Mouse (Mus musculus) CH12.LX (cell line): ENCODE results near the gene Plxdc1. TPM values are rescaled to one million over a fixed set of nuclear protein-coding genes. Genes with fewer than 3 reads are reported as not detected.

Experiments
- DNase-seq: peaks from one replicate; pipeline ENCODE4 v3.0.0-alpha.2; 2013; ENCODE audit errors: extremely low read depth
- H3K27ac ChIP-seq: 2 replicates; pipeline ENCODE4 v1.5.1; 2012; ENCODE audit warnings: low read depth, mild to moderate bottlenecking, control low read depth, moderate library complexity; ENCODE audit not compliant: insufficient read depth
- H3K27me3 ChIP-seq: replicated peaks from 2 replicates; pipeline ENCODE3; 2012; ENCODE audit warnings: inconsistent platforms
- H3K36me3 ChIP-seq, 2 experiments: replicated peaks in 1 of 2; 2 replicates each; pipeline versions ENCODE3 to v1.6.1; 2012; ENCODE audit warnings: inconsistent platforms in 1 of 2, low read length in 1 of 2, mild to moderate bottlenecking in 1 of 2, mixed read lengths in 1 of 2, moderate library complexity in 1 of 2; ENCODE audit not compliant: control insufficient read depth in 1 of 2, insufficient read depth in 1 of 2
- H3K4me1 ChIP-seq, 2 experiments: 2 replicates each; pipeline ENCODE4 v1.6.1; 2012; ENCODE audit warnings: inconsistent platforms in 1 of 2, moderate library complexity in 1 of 2; ENCODE audit not compliant: insufficient read depth in 2 of 2, control insufficient read depth in 1 of 2
- H3K4me2 ChIP-seq: 2 replicates; pipeline ENCODE4 v1.6.1; 2012; ENCODE audit warnings: low read depth, mild to moderate bottlenecking, control low read depth; ENCODE audit not compliant: poor library complexity, insufficient read depth, severe bottlenecking
- H3K4me3 ChIP-seq, 3 experiments: fragments of 150-350 bp in 1 of 3; sonication (generic) in 1 of 3; replicated peaks in 1 of 3; 2 replicates each; pipeline versions ENCODE3 to v1.5.1; 2011 to 2012; ENCODE audit warnings: low read depth in 2 of 3, low read length in 2 of 3, mild to moderate bottlenecking in 2 of 3, moderate library complexity in 2 of 3, control low read depth in 1 of 3, improper control_type of control experiment in 1 of 3, inconsistent platforms in 1 of 3, mixed read lengths in 1 of 3; ENCODE audit not compliant: poor library complexity in 1 of 3
- H3K79me2 ChIP-seq: replicated peaks from 2 replicates; pipeline ENCODE4 v1.6.1; 2012; ENCODE audit warnings: mild to moderate bottlenecking, moderate library complexity; ENCODE audit not compliant: control insufficient read depth, poor library complexity, insufficient read depth, severe bottlenecking; ENCODE audit errors: extremely low read depth
- H3K9ac ChIP-seq: 2 replicates; pipeline ENCODE4 v1.6.1; 2012; ENCODE audit warnings: low read depth, mild to moderate bottlenecking, control low read depth, moderate library complexity; ENCODE audit not compliant: insufficient read depth
- H3K9me3 ChIP-seq: replicated peaks from 2 replicates; pipeline ENCODE3; 2012; ENCODE audit warnings: low read length, inconsistent platforms, mixed read lengths
- BHLHE40 ChIP-seq: IDR thresholded peaks from 2 replicates; pipeline ENCODE4 v1.6.1; 2011; ENCODE audit warnings: mild to moderate bottlenecking, low read depth, low read length, improper control_type of control experiment
- CHD1 ChIP-seq: IDR thresholded peaks from 2 replicates; pipeline ENCODE4 v1.6.1; 2012; ENCODE audit warnings: low read depth, low read length, improper control_type of control experiment, inconsistent platforms
- CHD2 ChIP-seq: IDR thresholded peaks from 2 replicates; pipeline ENCODE4 v1.6.1; 2011; ENCODE audit warnings: low read length, improper control_type of control experiment
- CTCF ChIP-seq, 2 experiments: IDR thresholded peaks in 1 of 2; conservative IDR thresholded peaks in 1 of 2; 2 replicates each; pipeline ENCODE4 v1.5.1; 2011 to 2012; ENCODE audit warnings: low read depth in 2 of 2, low read length in 2 of 2, improper control_type of control experiment in 1 of 2, inconsistent platforms in 1 of 2, mild to moderate bottlenecking in 1 of 2, moderate library complexity in 1 of 2
- E2F4 ChIP-seq: IDR thresholded peaks from 2 replicates; pipeline ENCODE4 v1.6.1; 2011; ENCODE audit warnings: low read depth, low read length, improper control_type of control experiment; ENCODE audit not compliant: insufficient replicate concordance
- ELF1 ChIP-seq: IDR thresholded peaks from 2 replicates; pipeline ENCODE4 v1.6.1; 2014; ENCODE audit warnings: low read depth, mild to moderate bottlenecking, inconsistent platforms, low read length, improper control_type of control experiment
- EP300 ChIP-seq: IDR thresholded peaks from 2 replicates; pipeline ENCODE4 v1.6.1; 2011; ENCODE audit warnings: low read length, improper control_type of control experiment
- ETS1 ChIP-seq: conservative IDR thresholded peaks from 2 replicates; pipeline ENCODE4 v1.6.1; 2012; ENCODE audit warnings: low read depth, mild to moderate bottlenecking, inconsistent platforms, low read length, improper control_type of control experiment, moderate library complexity
- GABPA ChIP-seq: IDR thresholded peaks from 2 replicates; pipeline ENCODE4 v1.6.1; 2012; ENCODE audit warnings: low read depth, low read length, improper control_type of control experiment, inconsistent platforms; ENCODE audit not compliant: insufficient replicate concordance
- HCFC1 ChIP-seq: IDR thresholded peaks from 2 replicates; pipeline ENCODE4 v1.6.1; 2012; ENCODE audit warnings: low read depth, mild to moderate bottlenecking, inconsistent platforms, low read length, improper control_type of control experiment
- IRF4 ChIP-seq: IDR thresholded peaks from 2 replicates; pipeline ENCODE4 v1.6.1; 2014; ENCODE audit warnings: low read depth, mild to moderate bottlenecking, inconsistent platforms, low read length, improper control_type of control experiment
- JUN ChIP-seq: IDR thresholded peaks from 2 replicates; pipeline ENCODE4 v1.6.1; 2011; ENCODE audit warnings: low read depth, mild to moderate bottlenecking, low read length, improper control_type of control experiment, moderate library complexity; ENCODE audit not compliant: insufficient read depth
- JUND ChIP-seq: conservative IDR thresholded peaks from 2 replicates; pipeline ENCODE4 v1.6.1; 2011; ENCODE audit warnings: low read depth, low read length, improper control_type of control experiment
- MAFK ChIP-seq: IDR thresholded peaks from 2 replicates; pipeline ENCODE4 v1.6.1; 2011; ENCODE audit warnings: low read length, improper control_type of control experiment; ENCODE audit not compliant: insufficient replicate concordance
- MAX ChIP-seq: IDR thresholded peaks from 2 replicates; pipeline ENCODE4 v1.6.1; 2011; ENCODE audit warnings: low read length, improper control_type of control experiment
- MAZ ChIP-seq: IDR thresholded peaks from 2 replicates; pipeline ENCODE4 v1.6.1; 2012; ENCODE audit warnings: low read depth, mild to moderate bottlenecking, inconsistent platforms, low read length, improper control_type of control experiment, moderate library complexity
- MEF2A ChIP-seq: IDR thresholded peaks from 2 replicates; pipeline ENCODE4 v1.6.1; 2014; ENCODE audit warnings: low read depth, mild to moderate bottlenecking, inconsistent platforms, low read length, improper control_type of control experiment, borderline replicate concordance
- MXI1 ChIP-seq: IDR thresholded peaks from 2 replicates; pipeline ENCODE4 v1.6.1; 2011; ENCODE audit warnings: mild to moderate bottlenecking, low read depth, low read length, improper control_type of control experiment
- MYC ChIP-seq: IDR thresholded peaks from 2 replicates; pipeline ENCODE4 v1.6.1; 2011; ENCODE audit warnings: low read depth, mild to moderate bottlenecking, improper control_type of control experiment, low read length
- NELFE ChIP-seq: IDR thresholded peaks from 2 replicates; pipeline ENCODE4 v1.6.1; 2011; ENCODE audit warnings: low read depth, low read length, improper control_type of control experiment
- NRF1 ChIP-seq: IDR thresholded peaks from 2 replicates; pipeline ENCODE4 v1.6.1; 2014; ENCODE audit warnings: low read depth, mild to moderate bottlenecking, inconsistent platforms, low read length, improper control_type of control experiment, moderate library complexity
- PAX5 ChIP-seq: IDR thresholded peaks from 2 replicates; pipeline ENCODE4 v1.6.1; 2012; ENCODE audit warnings: low read length, inconsistent platforms, mixed read lengths
- POLR2A ChIP-seq: IDR thresholded peaks from 2 replicates; pipeline ENCODE4 v1.6.1; 2011; ENCODE audit warnings: low read depth, mild to moderate bottlenecking, improper control_type of control experiment, low read length
- POLR2AphosphoS2 ChIP-seq: IDR thresholded peaks from 2 replicates; pipeline ENCODE4 v1.6.1; 2011; ENCODE audit warnings: low read depth, low read length, improper control_type of control experiment
- RAD21 ChIP-seq: IDR thresholded peaks from 2 replicates; pipeline ENCODE4 v1.6.1; 2011; ENCODE audit warnings: low read depth, mild to moderate bottlenecking, low read length, improper control_type of control experiment, moderate library complexity
- RCOR1 ChIP-seq: conservative IDR thresholded peaks from 2 replicates; pipeline ENCODE4 v1.6.1; 2012; ENCODE audit warnings: low read depth, mild to moderate bottlenecking, inconsistent platforms, low read length, improper control_type of control experiment
- SIN3A ChIP-seq: IDR thresholded peaks from 2 replicates; pipeline ENCODE4 v1.6.1; 2012; ENCODE audit warnings: low read length, improper control_type of control experiment, inconsistent platforms
- SMC3 ChIP-seq: IDR thresholded peaks from 2 replicates; pipeline ENCODE4 v1.6.1; 2011; ENCODE audit warnings: low read depth, low read length, improper control_type of control experiment
- TBP ChIP-seq: conservative IDR thresholded peaks from 2 replicates; pipeline ENCODE4 v1.6.1; 2011; ENCODE audit warnings: low read depth, low read length, improper control_type of control experiment
- TCF12 ChIP-seq: IDR thresholded peaks from 2 replicates; pipeline ENCODE4 v1.6.1; 2014; ENCODE audit warnings: low read depth, mild to moderate bottlenecking, inconsistent platforms, low read length, improper control_type of control experiment
- UBTF ChIP-seq: IDR thresholded peaks from 2 replicates; pipeline ENCODE4 v1.6.1; 2012; ENCODE audit warnings: low read depth, mild to moderate bottlenecking, inconsistent platforms, low read length, improper control_type of control experiment, moderate library complexity
- USF1 ChIP-seq: IDR thresholded peaks from 2 replicates; pipeline ENCODE4 v1.6.1; 2014; ENCODE audit warnings: low read depth, mild to moderate bottlenecking, inconsistent platforms, low read length, improper control_type of control experiment
- USF2 ChIP-seq: conservative IDR thresholded peaks from 2 replicates; pipeline ENCODE4 v1.6.1; 2011; ENCODE audit warnings: low read depth, low read length, improper control_type of control experiment
- ZC3H11A ChIP-seq: IDR thresholded peaks from 2 replicates; pipeline ENCODE4 v1.6.1; 2012; ENCODE audit warnings: low read depth, mild to moderate bottlenecking, inconsistent platforms, low read length, improper control_type of control experiment
- ZKSCAN1 ChIP-seq: IDR thresholded peaks from 2 replicates; pipeline ENCODE4 v1.6.1; 2012; ENCODE audit warnings: low read depth, inconsistent platforms, low read length, improper control_type of control experiment, borderline replicate concordance
- ZMIZ1 ChIP-seq: IDR thresholded peaks from 2 replicates; pipeline ENCODE4 v1.6.1; 2012; ENCODE audit warnings: low read depth, mild to moderate bottlenecking, inconsistent platforms, low read length, improper control_type of control experiment
- ZNF384 ChIP-seq: IDR thresholded peaks from 2 replicates; pipeline ENCODE4 v1.6.1; 2012; ENCODE audit warnings: low read depth, low read length, improper control_type of control experiment, inconsistent platforms
- dilution Hi-C: fragments of 300-500 bp; cut with MboI; formaldehyde crosslinking; loops from 2 replicates; pipeline ENCODE4 v1.14.3; 2020; ENCODE audit warnings: low sequenced_read_pairs; ENCODE audit not compliant: extremely low pct_unique_long_range_greater_than_20kb, extremely low pct_ligation_motif_present
- in situ Hi-C: fragments of 300-500 bp; cut with MboI; formaldehyde crosslinking; loops from 3 replicates; pipeline ENCODE4 v1.14.3; 2019; ENCODE audit warnings: low sequenced_read_pairs, low pct_ligation_motif_present, low pct_unique_long_range_greater_than_20kb, mixed read lengths
- polyA plus RNA-seq: library from polyadenylated mRNA; unstranded; fragments of >175 nt; gene quantifications from 2 replicates; pipeline ENCODE4 v1.2.1, GENCODE M21; 2012; ENCODE audit warnings: low read depth; ENCODE audit not compliant: insufficient read length
- total RNA-seq, 2 experiments: library from RNA; depleted of rRNA; stranded (reverse); fragments of 300-350 nt in 1 of 2; fragments of >200 nt in 1 of 2; gene quantifications; 2 replicates each; pipeline ENCODE4 v1.2.3; 2012 to 2014

The Plxdc1 gene
- total and polyA plus RNA-seq, 3 experiments, result 0.04 TPM; not detected in 2

GRCm38 (mm10) chr11:97960907-97961306 is 25.3 kb downstream of the Plxdc1 start:
- DNase-seq, result no peak
- no peak overlapping the region for H3K4me2 ChIP-seq
- no peak for TF ChIP-seq CHD1
- TF ChIP-seq PAX5, result no peak
- no peak for TF ChIP-seq UBTF
- TF ChIP-seq BHLHE40, result no peak
- TF ChIP-seq ZMIZ1, result no peak
- TF ChIP-seq EP300, result no peak
- TF ChIP-seq ELF1, result no peak
- TF ChIP-seq E2F4, result no peak
- TF ChIP-seq CHD2, result no peak
- TF ChIP-seq CTCF (conservative IDR thresholded peaks at IDR 0.05 in 1 of 2, IDR thresholded peaks at IDR 0.05 in 1 of 2; ENCODE audit: low read depth in 2 of 2, low read length in 2 of 2), result peak; percentile 29 to 73; a peak in 3 of 4 replicates
- no peak for TF ChIP-seq JUN
- no peak for TF ChIP-seq MXI1
- TF ChIP-seq RAD21, result peak; percentile 60
- no peak for TF ChIP-seq RCOR1
- no peak for TF ChIP-seq MYC
- TF ChIP-seq NRF1, result 0 out of 2 replicates have a peak, but pooled peaks have one; percentile 11
- no peak for TF ChIP-seq JUND
- TF ChIP-seq MAZ, result no peak
- no peak for TF ChIP-seq ETS1
- no peak for TF ChIP-seq POLR2A
- no peak for TF ChIP-seq SIN3A
- peak; percentile 27 for TF ChIP-seq ZC3H11A
- no peak for TF ChIP-seq USF2
- TF ChIP-seq POLR2AphosphoS2, result no peak
- no peak for TF ChIP-seq NELFE
- peak; percentile 82 for TF ChIP-seq SMC3
- no peak for TF ChIP-seq TBP
- TF ChIP-seq MEF2A, result no peak
- no peak for TF ChIP-seq MAX
- TF ChIP-seq ZKSCAN1, result no peak
- no peak for TF ChIP-seq USF1
- TF ChIP-seq GABPA, result no peak
- no peak for TF ChIP-seq MAFK
- no peak for TF ChIP-seq ZNF384
- TF ChIP-seq IRF4, result peak; percentile 16; the same call in 1 of the 2 replicates
- TF ChIP-seq TCF12, result no peak
- no peak for TF ChIP-seq HCFC1
- TF ChIP-seq, all 38 proteins: peak for 6
- Histone ChIP-seq H3K36me3 (no peaks in the 10 kb centered on the region), H3K27me3 (peaks cover 8% of the 10 kb centered on the region), H3K4me3 (no peak overlapping the region), H3K9ac (no peak overlapping the region), H3K4me1 (peaks cover 5 to 22% of the 10 kb centered on the region in 2 experiments; a peak in 3 of 4 replicates), H3K27ac (no peak overlapping the region), H3K79me2 (no peaks in the 10 kb centered on the region), H3K9me3 (no peaks in the 10 kb centered on the region)
- in situ Hi-C loops (no loop called here), dilution Hi-C loops (no loop called here)
